Mouse (Mus musculus) heart, adult 2 months (tissue): ENCODE measurements around the gene Pah. TPM values are rescaled to one million over a fixed set of nuclear protein-coding genes. Genes with fewer than 3 reads are reported as not detected.

Experiments
- DNase-seq, 2 experiments: peaks; one replicate each; pipeline ENCODE4 v3.0.0; 2021
- H3K27ac ChIP-seq: fragments of 200-600 bp; 2 replicates; pipeline ENCODE4 v1.8.1; 2022
- H3K27me3 ChIP-seq: fragments of 200-500 bp; 2 replicates; pipeline ENCODE4 v1.6.1; 2012; ENCODE audit warnings: mild to moderate bottlenecking, low read length, inconsistent platforms, mixed read lengths; ENCODE audit not compliant: control insufficient read depth, insufficient read depth
- H3K36me3 ChIP-seq: fragments of 200-500 bp; 2 replicates; pipeline ENCODE4 v1.6.1; 2012; ENCODE audit warnings: low read length, inconsistent platforms; ENCODE audit not compliant: control insufficient read depth, insufficient read depth
- H3K4me1 ChIP-seq: fragments of 200-500 bp; 2 replicates; pipeline ENCODE4 v1.6.1; 2011; ENCODE audit warnings: low read length; ENCODE audit not compliant: control insufficient read depth, insufficient read depth
- H3K4me3 ChIP-seq: fragments of 200-600 bp; 2 replicates; pipeline ENCODE4 v1.8.1; 2022
- H3K79me2 ChIP-seq: fragments of 200-500 bp; replicated peaks from 2 replicates; pipeline ENCODE4 v1.6.1; 2012; ENCODE audit warnings: mild to moderate bottlenecking, inconsistent platforms, low read length, moderate library complexity, mixed read lengths; ENCODE audit not compliant: control insufficient read depth, insufficient read depth
- H3K9ac ChIP-seq: fragments of 200-500 bp; 2 replicates; pipeline ENCODE4 v1.6.1; 2012; ENCODE audit warnings: low read depth, mild to moderate bottlenecking, control low read depth, inconsistent platforms, low read length, mixed read lengths
- CTCF ChIP-seq: fragments of 200-600 bp; IDR thresholded peaks from 2 replicates; pipeline ENCODE4 v1.8.1; 2022; ENCODE audit warnings: antibody characterized with exemption, mild to moderate bottlenecking, moderate library complexity
- EP300 ChIP-seq: fragments of 200-500 bp; IDR thresholded peaks from 2 replicates; pipeline ENCODE4 v1.6.1; 2011; ENCODE audit warnings: low read depth, low read length, control low read depth; ENCODE audit not compliant: insufficient read depth
- POLR2A ChIP-seq: fragments of 200-500 bp; IDR thresholded peaks from 2 replicates; pipeline ENCODE4 v1.6.1; 2011; ENCODE audit warnings: mild to moderate bottlenecking, low read depth, low read length, control low read depth; ENCODE audit not compliant: insufficient read depth
- WGBS: fragments of 180-500 bp; shearing (Covaris S2); methylation state at CpG from one replicate; pipeline ENCODE4 v1.1.7; 2018; 5-methylcytosine and 5-hydroxymethylcytosine counted together
- intact Hi-C: fragments of 180-260 bp; cut with DNase I; formaldehyde crosslinking; loops from one replicate; pipeline ENCODE4 v1.15.1; 2025
- polyA plus RNA-seq: library from polyadenylated mRNA; depleted of rRNA; stranded (reverse); fragments of >200 nt; gene quantifications from 2 replicates; pipeline ENCODE4 v1.2.3, GENCODE M21; 2012
- total RNA-seq, 2 experiments: library from RNA; stranded (reverse); gene quantifications; 2 replicates each; pipeline ENCODE4 v1.2.3; 2021

The Pah gene
- total and polyA plus RNA-seq, 3 experiments, result 0.14 to 12.0 (median 11.2) TPM

DNA sequence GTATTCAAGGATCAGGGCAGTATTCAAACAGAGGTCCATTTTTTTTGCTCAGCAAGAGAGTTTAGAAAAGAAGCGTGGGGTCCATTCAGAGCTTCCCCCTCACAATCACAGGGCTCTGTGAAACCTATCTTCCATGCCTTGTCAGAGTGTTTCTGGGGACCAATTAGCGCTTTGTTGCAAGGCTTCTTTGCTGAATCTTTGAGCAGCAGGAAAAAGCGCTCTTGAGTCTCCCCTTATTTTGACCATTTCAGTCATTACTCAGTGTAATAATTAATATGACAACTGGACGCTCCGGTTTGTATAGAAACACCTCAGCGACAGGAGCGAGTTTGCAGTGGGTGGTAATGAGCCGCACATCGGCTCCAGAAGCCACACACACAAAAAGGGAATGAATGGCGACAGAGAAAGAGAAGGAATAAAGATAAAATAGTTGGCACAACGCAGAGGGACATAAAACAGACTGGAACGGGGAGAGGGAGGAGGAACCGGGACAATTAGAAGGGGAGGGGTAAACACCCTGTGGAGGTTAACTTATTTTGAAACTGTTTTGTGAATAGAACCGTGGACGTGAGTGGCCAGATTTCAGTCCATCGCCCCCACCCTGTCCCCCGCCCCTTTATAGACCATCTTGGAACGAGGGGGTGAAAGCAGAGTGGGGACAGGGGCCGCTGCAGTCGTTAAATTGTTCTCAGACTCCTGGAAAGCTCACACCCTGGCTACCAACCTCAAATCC, 20.5 kb upstream of the Pah start:
- Histone ChIP-seq H3K27me3 (peaks cover 3% of the 10 kb centered on the region), H3K36me3 (no peaks in the 10 kb centered on the region), H3K79me2 (no peaks in the 10 kb centered on the region), H3K4me3 (no peak overlapping the region), H3K4me1 (no peaks in the 10 kb centered on the region), H3K27ac (no peak overlapping the region), H3K9ac (no peak overlapping the region)
- TF ChIP-seq POLR2A (no peak), EP300 (no peak), CTCF (no peak)
- DNase-seq, result no peak
- intact Hi-C loops, result loop anchor here (10.0 kb wide), 1 partner anchor 406 kb away; no protein-coding TSS in a partner anchor
- 28% methylated on average over 20 of the region's 20 CpGs for WGBS

DNA sequence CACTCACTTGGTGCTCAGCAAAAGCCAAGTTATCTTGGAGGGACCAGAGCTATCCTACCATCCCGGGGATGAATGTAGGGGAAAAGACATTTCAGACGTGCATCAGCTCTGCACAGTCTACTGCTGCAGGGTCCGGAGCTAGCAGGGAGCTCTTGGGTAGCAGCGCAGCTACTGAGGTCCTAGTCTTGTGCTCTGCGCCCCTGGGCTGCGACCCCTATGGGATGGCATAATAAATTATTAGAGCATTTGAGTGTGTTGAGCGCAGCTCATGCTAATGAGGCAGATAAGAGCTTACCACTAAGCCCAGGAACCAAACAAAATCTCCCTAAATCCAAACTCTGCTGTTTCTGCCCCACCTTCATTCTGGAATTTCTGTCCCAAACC, 19.9 kb upstream of the Pah start:
- no peaks in the 10 kb centered on the region for H3K79me2 ChIP-seq
- TF ChIP-seq POLR2A (no peak), CTCF (no peak), EP300 (no peak)
- H3K9ac ChIP-seq, result no peak overlapping the region
- no peak for DNase-seq
- no peaks in the 10 kb centered on the region for H3K36me3 ChIP-seq
- WGBS, result 23% methylated on average over 7 of the region's 7 CpGs
- peaks cover 3% of the 10 kb centered on the region for H3K27me3 ChIP-seq
- no peak overlapping the region for H3K27ac ChIP-seq
- H3K4me3 ChIP-seq, result no peak overlapping the region
- H3K4me1 ChIP-seq, result no peaks in the 10 kb centered on the region
- intact Hi-C loops, result loop anchor here (10.0 kb wide), 1 partner anchor 407 kb away; no protein-coding TSS in a partner anchor

DNA sequence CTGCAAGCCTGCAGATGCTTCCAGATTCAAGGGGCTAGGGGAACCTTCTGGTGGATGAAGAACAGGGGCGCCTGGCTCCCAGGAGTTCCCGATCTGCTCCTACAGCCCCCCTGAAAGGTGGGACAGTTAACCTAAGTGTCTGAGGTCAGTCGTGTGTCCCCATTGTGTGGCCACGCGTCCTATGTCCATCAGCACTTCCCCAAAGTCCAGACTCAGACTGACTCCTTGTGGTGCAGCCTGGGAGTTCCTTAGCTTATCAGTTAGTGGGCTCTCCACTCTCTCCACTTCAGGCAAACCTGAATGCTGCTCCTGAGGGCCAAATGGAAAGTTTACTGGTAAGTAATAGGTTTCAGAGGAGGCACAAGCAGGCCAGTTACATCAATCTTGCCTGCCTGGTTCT, 19.3 kb upstream of the Pah start:
- intact Hi-C loops, result loop anchor here (10.0 kb wide), 1 partner anchor 407 kb away; no protein-coding TSS in a partner anchor
- Histone ChIP-seq H3K4me1 (no peaks in the 10 kb centered on the region), H3K27me3 (peaks cover 3% of the 10 kb centered on the region), H3K36me3 (no peaks in the 10 kb centered on the region), H3K9ac (no peak overlapping the region), H3K79me2 (no peaks in the 10 kb centered on the region), H3K27ac (no peak overlapping the region), H3K4me3 (no peak overlapping the region)
- 0 out of 2 replicates have a peak, but pooled peaks have one; percentile 10 for TF ChIP-seq CTCF
- no peak for TF ChIP-seq POLR2A
- WGBS, result 25% methylated on average over 5 of the region's 5 CpGs
- DNase-seq, result no peak

- Histone ChIP-seq H3K27ac (no peak overlapping the region), H3K27me3 (0 out of 2 replicates have a peak, but pooled peaks cover 1% of the 10 kb centered on the region), H3K4me3 (no peak overlapping the region), H3K36me3 (no peaks in the 10 kb centered on the region), H3K79me2 (no peaks in the 10 kb centered on the region), H3K9ac (no peak overlapping the region), H3K4me1 (no peaks in the 10 kb centered on the region)
- WGBS, result 1% methylated on average over 10 of the region's 10 CpGs
- TF ChIP-seq POLR2A (no peak), EP300 (0 out of 2 replicates have a peak, but pooled peaks have one; percentile 35), CTCF (peak; percentile 86)
- intact Hi-C loops, result loop anchor here (1.0 to 10.0 kb wide), 2 partner anchors 409 to 479 kb away; no protein-coding TSS in a partner anchor
- DNase-seq, result peak; percentile 9 to 33
Measured at GRCm38 (mm10) chr10:87503946-87504345, 17.6 kb upstream of the Pah start.

DNA sequence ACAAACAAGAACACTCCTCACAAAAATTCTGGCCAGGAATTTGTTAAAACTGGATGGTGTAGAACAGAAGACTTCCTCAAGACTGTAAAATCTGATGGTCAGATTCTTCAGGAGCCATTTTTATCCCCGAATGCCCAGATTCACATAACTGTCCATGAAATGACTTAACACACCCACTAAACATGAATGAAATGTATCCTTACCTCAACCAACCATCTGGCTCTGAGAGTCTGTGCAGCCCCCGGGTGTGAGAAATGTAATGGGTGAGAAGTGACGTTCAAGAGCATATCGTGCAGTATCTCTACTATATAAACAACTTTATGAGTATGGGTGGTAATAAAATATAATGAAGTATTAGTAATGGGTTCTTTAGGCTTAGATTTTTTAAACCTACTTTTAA, 13.0 kb upstream of the Pah start:
- no peaks in the 10 kb centered on the region for H3K27me3 ChIP-seq
- 77% methylated on average over 4 of the region's 4 CpGs for WGBS
- H3K79me2 ChIP-seq, result no peaks in the 10 kb centered on the region

DNA sequence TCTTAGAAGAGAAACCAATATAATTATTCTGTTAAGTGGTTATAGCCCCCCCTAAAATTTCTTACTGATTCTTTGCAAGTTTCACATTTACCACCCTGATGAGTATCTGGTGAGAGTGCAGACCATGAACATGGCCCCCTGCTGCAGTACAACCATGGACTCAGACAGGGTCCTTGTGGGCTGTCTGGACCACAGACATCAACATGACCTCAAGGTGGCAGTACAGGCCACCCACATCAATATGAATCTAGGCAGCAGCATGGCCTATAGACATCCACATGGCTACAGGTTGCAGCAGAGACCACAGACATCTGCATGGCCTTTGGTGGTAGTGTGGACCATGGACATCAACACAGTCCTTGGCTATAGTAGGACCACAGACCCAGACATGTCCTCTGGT, 8.5 kb upstream of the Pah start:
- H3K4me1 ChIP-seq, result no peaks in the 10 kb centered on the region
- no peaks in the 10 kb centered on the region for H3K79me2 ChIP-seq
- H3K27me3 ChIP-seq, result no peaks in the 10 kb centered on the region
- no peak overlapping the region for H3K4me3 ChIP-seq
- no peak overlapping the region for H3K9ac ChIP-seq
- H3K27ac ChIP-seq, result no peak overlapping the region
- DNase-seq, result no peak
- intact Hi-C loops, result no loop called here
- no peaks in the 10 kb centered on the region for H3K36me3 ChIP-seq
- no peak for TF ChIP-seq POLR2A
- TF ChIP-seq CTCF, result 0 out of 2 replicates have a peak, but pooled peaks have one; percentile 2
- no peak for TF ChIP-seq EP300

More for the DNA sequence above, 13.0 kb upstream of the Pah start:
- DNase-seq, result no peak
- no peak overlapping the region for H3K9ac ChIP-seq
- no peak overlapping the region for H3K4me3 ChIP-seq
- no peaks in the 10 kb centered on the region for H3K36me3 ChIP-seq
- no peaks in the 10 kb centered on the region for H3K4me1 ChIP-seq
- H3K27ac ChIP-seq, result no peak overlapping the region
- TF ChIP-seq EP300, result no peak
- TF ChIP-seq POLR2A, result no peak
- no peak for TF ChIP-seq CTCF
- intact Hi-C loops, result loop anchor here (10.0 kb wide), 1 partner anchor 414 kb away; no protein-coding TSS in a partner anchor
